Mouse (Mus musculus): ENCODE results near the gene Igsf11.
"Not testable (repeated sequence)": the region's sequence is repeated elsewhere in the genome, so short reads cannot be mapped to it uniquely, and the experiment has no call there.

Igsf11 gene

GRCm38 (mm10) chr16:38982508-38983236 is 90.2 kb downstream of the Igsf11 start:
- DNase-seq (ENCODE audit: low read depth, low spot score), result no peak

GRCm38 (mm10) chr16:38983850-38984249 is 91.4 kb downstream of the Igsf11 start:
- not testable (repeated sequence) for DNase-seq (ENCODE audit: low read depth, low spot score)

GRCm38 (mm10) chr16:38985411-38985810 is 92.9 kb downstream of the Igsf11 start:
- no peak for DNase-seq (ENCODE audit: low read depth, low spot score)

- DNase-seq (ENCODE audit: low read depth, low spot score), result no peak
Measured at GRCm38 (mm10) chr16:38986410-38986809, 93.9 kb downstream of the Igsf11 start.

GRCm38 (mm10) chr16:38993711-38994110 is 101.2 kb downstream of the Igsf11 start:
- no peak for DNase-seq (ENCODE audit: low read depth, low spot score)

GRCm38 (mm10) chr16:38998496-38999258 is 106.2 kb downstream of the Igsf11 start:
- DNase-seq (ENCODE audit: low read depth, low spot score), result no peak

- no peak for DNase-seq (ENCODE audit: low read depth, low spot score)
Measured at GRCm38 (mm10) chr16:38999298-38999697, 106.8 kb downstream of the Igsf11 start.

GRCm38 (mm10) chr16:39006978-39007377 is 114.5 kb downstream of the Igsf11 start:
- no peak for DNase-seq (ENCODE audit: low read depth, low spot score)

GRCm38 (mm10) chr16:39019449-39019848 is 127.0 kb downstream of the Igsf11 start:
- DNase-seq (ENCODE audit: low read depth, low spot score), result no peak

GRCm38 (mm10) chr16:39025989-39026736 is 133.7 kb downstream of the Igsf11 start:
- no peak for DNase-seq (ENCODE audit: low read depth, low spot score)

GRCm38 (mm10) chr16:39031350-39031749 is 138.9 kb downstream of the Igsf11 start:
- DNase-seq (ENCODE audit: low read depth, low spot score), result no peak

GRCm38 (mm10) chr16:39037257-39037656 is 144.8 kb downstream of the Igsf11 start:
- DNase-seq (ENCODE audit: low read depth, low spot score), result no peak

GRCm38 (mm10) chr16:39044381-39044780 is 151.9 kb downstream of the Igsf11 start:
- no peak for DNase-seq (ENCODE audit: low read depth, low spot score)

GRCm38 (mm10) chr16:39048889-39049288 is 156.4 kb downstream of the Igsf11 start:
- DNase-seq (ENCODE audit: low read depth, low spot score), result peak; percentile 22

- peak; percentile 60 for DNase-seq (ENCODE audit: low read depth, low spot score)
Measured at GRCm38 (mm10) chr16:39052971-39053370, 160.5 kb downstream of the Igsf11 start.

GRCm38 (mm10) chr16:39053779-39054178 is 161.3 kb downstream of the Igsf11 start:
- DNase-seq (ENCODE audit: low read depth, low spot score), result no peak

- peak; percentile 20 for DNase-seq (ENCODE audit: low read depth, low spot score)
Measured at GRCm38 (mm10) chr16:39056061-39056460, 163.6 kb downstream of the Igsf11 start.

- DNase-seq (ENCODE audit: low read depth, low spot score), result no peak
Measured at GRCm38 (mm10) chr16:39056961-39057360, 164.5 kb downstream of the Igsf11 start.

GRCm38 (mm10) chr16:39058869-39059268 is 166.4 kb downstream of the Igsf11 start:
- no peak for DNase-seq (ENCODE audit: low read depth, low spot score)

GRCm38 (mm10) chr16:39062596-39062995 is 170.1 kb downstream of the Igsf11 start:
- no peak for DNase-seq (ENCODE audit: low read depth, low spot score)

- no peak for DNase-seq (ENCODE audit: low read depth, low spot score)
Measured at GRCm38 (mm10) chr16:39065576-39065975, 173.1 kb downstream of the Igsf11 start.

GRCm38 (mm10) chr16:39071431-39071830 is 179.0 kb downstream of the Igsf11 start:
- no peak for DNase-seq (ENCODE audit: low read depth, low spot score)

Data from embryo, embryonic 11.5 days (tissue).